Mouse (Mus musculus) heart, adult 8-10 months (tissue): ENCODE measurements around the gene Polr3g. TPM values are rescaled to one million over a fixed set of nuclear protein-coding genes. Genes with fewer than 3 reads are reported as not detected.
"Not testable (repeated sequence)": the region's sequence is repeated elsewhere in the genome, so short reads cannot be mapped to it uniquely, and the experiment has no call there.

ENCODE experiments used
- DNase-seq: peaks from one replicate; pipeline ENCODE4 v3.0.0; 2022; ENCODE audit warnings: low spot score
- total RNA-seq, 4 experiments: library from RNA; stranded (reverse); gene quantifications; 2 replicates each; pipeline ENCODE4 v1.2.4; 2022

Polr3g gene
- total RNA-seq, 4 experiments from 2014 or later: 4.3 to 5.9 (median 5.4) TPM

- peak; percentile 6 for DNase-seq
Measured at GRCm38 (mm10) chr13:81632720-81633415, 77.9 kb downstream of the Polr3g start, which contains the start of gene Adgrv1. Gene Adgrv1, minus strand, starts transcription at chr13:81633154.

- no peak for DNase-seq
Measured at GRCm38 (mm10) chr13:81630566-81630965, 80.2 kb downstream of the Polr3g start.

GRCm38 (mm10) chr13:81629395-81629794, 81.4 kb downstream of the Polr3g start:
- DNase-seq: no peak

- DNase-seq: no peak
Measured at GRCm38 (mm10) chr13:81628631-81629190, 82.1 kb downstream of the Polr3g start.

- DNase-seq: not testable (repeated sequence)
Measured at GRCm38 (mm10) chr13:81627861-81628260, 83.0 kb downstream of the Polr3g start.

Other genes starting within 250 kb of the Polr3g start
- gene Adgrv1, start 77.9 kb downstream of the Polr3g start, total RNA-seq: under 1 TPM; 0.05 to 0.38 (median 0.30) TPM
- gene Lysmd3, start 53.4 kb downstream of the Polr3g start, total RNA-seq: 10 to 100 TPM; 11.9 to 15.0 (median 14.2) TPM
- 1 to 10 TPM; 4.8 to 7.6 (median 6.3) TPM for gene Mblac2, start 328 bp upstream of the Polr3g start, total RNA-seq
- gene Cetn3, start 72.1 kb upstream of the Polr3g start, total RNA-seq: 10 to 100 TPM; 42.4 to 60.0 (median 51.5) TPM